Mouse (Mus musculus) C2C12 (cell line): ENCODE measurements around the gene Fbxw27. TPM values are rescaled to one million over a fixed set of nuclear protein-coding genes. Genes with fewer than 3 reads are reported as not detected.
"Not testable (repeated sequence)": the region's sequence is repeated elsewhere in the genome, so short reads cannot be mapped to it uniquely, and the experiment has no call there.

Source experiments
- H3K27me3 ChIP-seq: one replicate; pipeline ENCODE4 v1.6.1; 2011; ENCODE audit not compliant: control insufficient read depth, insufficient read depth, insufficient read length
- H3K36me3 ChIP-seq: one replicate; pipeline ENCODE4 v1.6.1; 2011; ENCODE audit not compliant: control insufficient read depth, insufficient read depth
- H3K4me3 ChIP-seq: one replicate; pipeline ENCODE4 v1.5.1; 2011; ENCODE audit warnings: mild to moderate bottlenecking, control low read depth; ENCODE audit not compliant: poor library complexity, insufficient read depth, severe bottlenecking
- H3K79me2 ChIP-seq: one replicate; pipeline ENCODE4 v1.6.1; 2011; ENCODE audit not compliant: control insufficient read depth, insufficient read depth
- H3K79me3 ChIP-seq: one replicate; pipeline ENCODE4 v1.6.1; 2011; ENCODE audit warnings: low read depth, control low read depth
- H3ac ChIP-seq: one replicate; pipeline ENCODE3; 2011; ENCODE audit warnings: low read depth; ENCODE audit not compliant: control insufficient read depth, insufficient read length
- CEBPB ChIP-seq: IDR thresholded peaks from one replicate; pipeline ENCODE4 v1.6.1; 2011; ENCODE audit warnings: low read depth, mild to moderate bottlenecking, control low read depth, moderate library complexity
- CTCF ChIP-seq: IDR thresholded peaks from one replicate; pipeline ENCODE4 v1.5.1; 2011; ENCODE audit not compliant: control insufficient read depth, insufficient read depth, insufficient read length
- FOSL1 ChIP-seq: IDR thresholded peaks from one replicate; pipeline ENCODE4 v1.8.0; 2011; ENCODE audit warnings: mild to moderate bottlenecking, low read length; ENCODE audit not compliant: poor library complexity, insufficient read depth, severe bottlenecking
- MAX ChIP-seq: IDR thresholded peaks from one replicate; pipeline ENCODE4 v1.6.1; 2011; ENCODE audit warnings: mild to moderate bottlenecking, control low read depth
- MYOD1 ChIP-seq: IDR thresholded peaks from one replicate; pipeline ENCODE4 v1.6.1; 2011; ENCODE audit warnings: low read depth; ENCODE audit not compliant: control insufficient read depth, insufficient read length
- MYOG ChIP-seq: IDR thresholded peaks from one replicate; pipeline ENCODE4 v1.6.1; 2011; ENCODE audit not compliant: control insufficient read depth, insufficient read length; ENCODE audit errors: extremely low read depth
- USF1 ChIP-seq: IDR thresholded peaks from one replicate; pipeline ENCODE4 v1.6.1; 2011; ENCODE audit warnings: low read depth, mild to moderate bottlenecking, control low read depth, moderate library complexity
- polyA plus RNA-seq: library from polyadenylated mRNA; unstranded; fragments of >200 nt; fragmentation: generic; extraction: Trizol; gene quantifications from one replicate; pipeline ENCODE4 v1.2.1, GENCODE M21; 2012; ENCODE audit warnings: missing spikeins

Gene Fbxw27
- polyA plus RNA-seq, 1 experiment, result not detected

DNA sequence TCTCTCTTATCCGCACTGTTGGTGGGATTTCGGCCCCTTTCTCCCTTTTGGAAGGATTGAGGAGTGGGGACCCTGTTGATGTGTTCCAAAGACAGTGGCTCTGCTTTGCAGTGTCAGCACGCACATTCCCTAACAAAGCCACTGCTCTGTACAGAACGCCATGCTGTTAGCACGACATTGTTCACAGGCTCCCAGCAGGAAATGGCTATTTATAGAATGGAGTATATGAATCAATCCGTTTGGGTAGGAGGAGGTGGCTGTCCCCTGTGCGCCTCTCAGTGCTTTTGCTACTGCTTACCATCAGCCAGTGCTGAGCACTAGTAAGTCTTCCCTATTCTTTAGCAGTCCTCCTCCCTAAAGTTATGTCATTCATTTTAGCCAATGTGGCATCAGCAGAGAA is 23.0 kb upstream of the Fbxw27 start:
- Histone ChIP-seq H3K27me3 (no peaks in the 10 kb centered on the region), H3ac (no peak overlapping the region), H3K36me3 (no peaks in the 10 kb centered on the region), H3K79me3 (no peaks in the 10 kb centered on the region), H3K79me2 (no peaks in the 10 kb centered on the region), H3K4me3 (no peak overlapping the region)
- TF ChIP-seq CTCF, result no peak
- TF ChIP-seq CEBPB, result no peak
- no peak for TF ChIP-seq FOSL1
- no peak for TF ChIP-seq MYOG
- no peak for TF ChIP-seq USF1
- no peak for TF ChIP-seq MAX
- no peak for TF ChIP-seq MYOD1

DNA sequence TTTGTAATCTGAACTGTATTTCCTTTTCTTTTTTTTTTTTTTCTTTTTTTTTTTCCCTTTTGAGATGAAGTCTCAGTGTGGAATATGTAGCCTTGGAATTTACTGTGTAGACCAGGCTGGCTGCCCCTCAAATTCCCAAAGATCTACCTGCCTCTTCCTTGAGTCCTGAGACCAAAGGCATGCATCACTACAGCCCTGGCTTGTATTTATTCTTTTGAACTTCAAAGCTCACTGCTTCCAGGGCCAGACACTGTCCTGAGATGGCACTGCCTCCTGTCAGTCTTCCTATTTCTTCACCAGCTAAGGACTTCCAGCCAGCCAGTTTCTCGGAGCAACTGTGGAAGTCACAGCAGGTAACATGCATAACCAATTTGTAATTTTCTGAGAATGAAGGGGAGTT is 21.5 kb upstream of the Fbxw27 start, which contains the start of gene Spink8:
TSS of gene Spink8 (plus strand) at position 301 of the 400 bp plus-strand sequence.
- TF ChIP-seq USF1 (no peak), FOSL1 (no peak), MYOD1 (no peak), CEBPB (no peak), MAX (no peak), CTCF (no peak), MYOG (no peak)
- Histone ChIP-seq H3K79me3 (no peaks in the 10 kb centered on the region), H3K36me3 (no peaks in the 10 kb centered on the region)

DNA sequence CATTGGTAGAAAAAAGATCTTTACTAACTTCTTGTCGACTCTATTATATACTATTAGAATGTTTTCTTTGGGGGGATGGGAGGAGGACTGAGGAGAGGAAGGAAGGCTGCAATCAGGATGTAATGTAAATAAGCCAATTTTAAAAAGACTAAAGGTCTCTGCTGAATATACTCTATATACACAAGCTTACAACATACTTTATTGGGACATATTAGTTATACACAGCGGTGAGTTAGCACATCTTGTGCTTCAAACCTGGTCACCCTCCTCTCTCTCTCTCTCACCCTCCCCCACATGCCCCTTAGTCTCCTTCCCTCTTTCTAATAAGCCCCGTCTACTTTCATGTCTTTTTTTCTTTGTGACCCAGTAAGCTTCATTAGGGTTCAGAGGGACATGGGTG is 17.4 kb upstream of the Fbxw27 start:
- H3ac ChIP-seq, result no peak overlapping the region
- H3K79me2 ChIP-seq, result no peaks in the 10 kb centered on the region
- H3K4me3 ChIP-seq, result no peak overlapping the region
- no peaks in the 10 kb centered on the region for H3K79me3 ChIP-seq
- no peaks in the 10 kb centered on the region for H3K27me3 ChIP-seq
- H3K36me3 ChIP-seq, result no peaks in the 10 kb centered on the region
- TF ChIP-seq FOSL1 (no peak), CEBPB (no peak), MAX (no peak), MYOD1 (no peak), USF1 (no peak), CTCF (no peak), MYOG (no peak)

More for the DNA sequence above, 21.5 kb upstream of the Fbxw27 start, which contains the start of gene Spink8:
- no peaks in the 10 kb centered on the region for H3K79me2 ChIP-seq
- H3K27me3 ChIP-seq, result no peaks in the 10 kb centered on the region
- no peak within 1 kb of the TSS for H3K4me3 ChIP-seq
- H3ac ChIP-seq, result no peak within 1 kb of the TSS

DNA sequence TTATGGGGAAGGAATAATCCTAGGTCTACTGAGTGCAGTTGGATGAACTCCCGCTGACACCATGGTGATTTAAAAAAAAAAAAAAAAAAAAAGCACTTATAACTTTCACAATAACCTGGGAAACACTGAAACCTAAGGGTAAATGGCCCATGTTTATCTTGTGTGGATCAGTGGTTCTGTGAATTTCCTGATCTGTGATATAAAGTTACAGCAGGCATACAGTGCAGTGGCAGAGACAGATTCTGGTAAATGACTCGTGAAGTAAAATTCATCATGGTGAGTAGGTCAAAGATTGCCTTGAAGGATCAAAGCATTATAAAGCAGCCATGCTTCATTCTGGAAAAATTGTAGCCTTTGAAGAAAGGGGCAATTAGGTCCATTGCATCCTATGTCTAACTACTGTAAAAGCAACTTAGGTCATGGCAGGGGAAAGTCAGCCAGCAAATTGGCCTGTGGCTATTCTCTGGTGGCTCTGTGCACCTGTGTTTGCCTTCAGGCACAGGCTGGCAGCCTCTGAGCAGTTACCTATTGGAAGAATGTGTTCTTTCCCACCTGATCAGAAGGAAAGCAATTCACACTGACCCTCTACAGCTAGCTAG is 16.3 kb upstream of the Fbxw27 start:
- TF ChIP-seq CEBPB (no peak), MYOD1 (no peak), USF1 (no peak), CTCF (no peak), MAX (no peak)
- Histone ChIP-seq H3K79me3 (no peaks in the 10 kb centered on the region), H3K79me2 (no peaks in the 10 kb centered on the region), H3K4me3 (no peak overlapping the region), H3K36me3 (no peaks in the 10 kb centered on the region), H3ac (no peak overlapping the region), H3K27me3 (no peaks in the 10 kb centered on the region)

DNA sequence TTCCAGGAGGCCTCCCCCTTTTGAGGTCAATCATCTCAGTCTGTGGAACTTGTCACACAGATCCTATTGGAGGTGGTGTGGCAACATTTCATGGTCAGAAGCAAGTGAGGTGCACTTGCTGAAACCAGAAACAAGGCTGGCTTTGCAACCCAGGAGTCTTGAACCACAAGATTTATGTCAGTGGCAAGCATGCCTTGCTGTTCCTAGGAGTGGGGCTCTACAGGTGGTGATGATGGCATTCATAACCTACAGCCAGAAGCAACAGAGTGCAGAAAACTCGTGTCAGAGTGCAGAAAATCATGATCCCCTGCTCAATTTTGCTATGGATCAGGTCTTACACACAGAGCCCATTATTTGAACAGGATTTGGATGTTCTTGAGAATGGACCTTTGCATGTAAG is 15.8 kb upstream of the Fbxw27 start:
- no peaks in the 10 kb centered on the region for H3K79me3 ChIP-seq
- TF ChIP-seq CTCF (no peak), USF1 (no peak), FOSL1 (no peak)
- no peaks in the 10 kb centered on the region for H3K27me3 ChIP-seq
- H3ac ChIP-seq, result no peak overlapping the region
- H3K4me3 ChIP-seq, result no peak overlapping the region
- H3K36me3 ChIP-seq, result no peaks in the 10 kb centered on the region
- no peaks in the 10 kb centered on the region for H3K79me2 ChIP-seq

DNA sequence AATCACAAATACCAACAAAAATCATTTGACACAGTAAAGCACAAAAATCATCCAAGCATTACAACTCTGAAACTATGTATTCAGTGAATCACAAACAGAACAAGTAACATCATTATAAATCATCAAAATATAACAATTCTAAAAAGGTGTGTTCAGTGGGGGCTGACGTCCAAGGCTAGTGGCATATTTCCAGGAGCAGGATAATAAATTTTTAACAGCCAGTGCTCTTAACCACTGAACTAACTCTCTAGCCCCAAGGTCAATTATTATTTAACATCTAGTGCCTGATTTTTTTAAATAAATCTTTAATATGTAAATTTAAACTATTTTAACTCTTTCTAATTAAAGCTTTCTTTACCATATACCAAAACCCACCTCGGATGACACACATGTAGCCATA is 15.1 kb upstream of the Fbxw27 start:
- H3K79me3 ChIP-seq, H3K79me2 ChIP-seq, H3K4me3 ChIP-seq, H3K27me3 ChIP-seq, H3ac ChIP-seq, H3K36me3 ChIP-seq: not testable (repeated sequence)
